Mouse (Mus musculus) CH12.LX (cell line): ENCODE results near the gene Surf1.

ENCODE experiments used
- CTCF ChIP-seq, 2 experiments: IDR thresholded peaks in 1 of 2; conservative IDR thresholded peaks in 1 of 2; 2 replicates each; pipeline ENCODE4 v1.5.1; 2011 to 2012; ENCODE audit warnings: low read depth in 2 of 2, low read length in 2 of 2, improper control_type of control experiment in 1 of 2, inconsistent platforms in 1 of 2, mild to moderate bottlenecking in 1 of 2, moderate library complexity in 1 of 2
- E2F4 ChIP-seq: IDR thresholded peaks from 2 replicates; pipeline ENCODE4 v1.6.1; 2011; ENCODE audit warnings: low read depth, low read length, improper control_type of control experiment; ENCODE audit not compliant: insufficient replicate concordance
- ELF1 ChIP-seq: IDR thresholded peaks from 2 replicates; pipeline ENCODE4 v1.6.1; 2014; ENCODE audit warnings: low read depth, mild to moderate bottlenecking, inconsistent platforms, low read length, improper control_type of control experiment
- EP300 ChIP-seq: IDR thresholded peaks from 2 replicates; pipeline ENCODE4 v1.6.1; 2011; ENCODE audit warnings: low read length, improper control_type of control experiment
- ETS1 ChIP-seq: conservative IDR thresholded peaks from 2 replicates; pipeline ENCODE4 v1.6.1; 2012; ENCODE audit warnings: low read depth, mild to moderate bottlenecking, inconsistent platforms, low read length, improper control_type of control experiment, moderate library complexity
- GABPA ChIP-seq: IDR thresholded peaks from 2 replicates; pipeline ENCODE4 v1.6.1; 2012; ENCODE audit warnings: low read depth, low read length, improper control_type of control experiment, inconsistent platforms; ENCODE audit not compliant: insufficient replicate concordance
- KAT2A ChIP-seq: IDR thresholded peaks from 2 replicates; pipeline ENCODE4 v1.6.1; 2012; ENCODE audit warnings: low read length, improper control_type of control experiment, inconsistent platforms; ENCODE audit not compliant: insufficient replicate concordance
- MAZ ChIP-seq: IDR thresholded peaks from 2 replicates; pipeline ENCODE4 v1.6.1; 2012; ENCODE audit warnings: low read depth, mild to moderate bottlenecking, inconsistent platforms, low read length, improper control_type of control experiment, moderate library complexity
- MXI1 ChIP-seq: IDR thresholded peaks from 2 replicates; pipeline ENCODE4 v1.6.1; 2011; ENCODE audit warnings: mild to moderate bottlenecking, low read depth, low read length, improper control_type of control experiment
- POLR2A ChIP-seq: IDR thresholded peaks from 2 replicates; pipeline ENCODE4 v1.6.1; 2011; ENCODE audit warnings: low read depth, mild to moderate bottlenecking, improper control_type of control experiment, low read length
- RCOR1 ChIP-seq: conservative IDR thresholded peaks from 2 replicates; pipeline ENCODE4 v1.6.1; 2012; ENCODE audit warnings: low read depth, mild to moderate bottlenecking, inconsistent platforms, low read length, improper control_type of control experiment
- SMC3 ChIP-seq: IDR thresholded peaks from 2 replicates; pipeline ENCODE4 v1.6.1; 2011; ENCODE audit warnings: low read depth, low read length, improper control_type of control experiment
- UBTF ChIP-seq: IDR thresholded peaks from 2 replicates; pipeline ENCODE4 v1.6.1; 2012; ENCODE audit warnings: low read depth, mild to moderate bottlenecking, inconsistent platforms, low read length, improper control_type of control experiment, moderate library complexity
- ZC3H11A ChIP-seq: IDR thresholded peaks from 2 replicates; pipeline ENCODE4 v1.6.1; 2012; ENCODE audit warnings: low read depth, mild to moderate bottlenecking, inconsistent platforms, low read length, improper control_type of control experiment

- no peak for TF ChIP-seq GABPA
- no peak for TF ChIP-seq CTCF (conservative IDR thresholded peaks at IDR 0.05 in 1 of 2, IDR thresholded peaks at IDR 0.05 in 1 of 2; ENCODE audit: low read depth in 2 of 2, low read length in 2 of 2)
- TF ChIP-seq ETS1 = 0 out of 2 replicates have a peak, but pooled peaks have one; percentile 33
- TF ChIP-seq KAT2A = 0 out of 2 replicates have a peak, but pooled peaks have one; percentile 60
- TF ChIP-seq SMC3 = no peak
- TF ChIP-seq EP300 = no peak
- TF ChIP-seq ZC3H11A = no peak
- peak; percentile 93 for TF ChIP-seq POLR2A
- no peak for TF ChIP-seq MAZ
- no peak for TF ChIP-seq RCOR1
- no peak for TF ChIP-seq UBTF
- TF ChIP-seq E2F4 = no peak
- TF ChIP-seq ELF1 = peak; percentile 94
- TF ChIP-seq MXI1 = peak; percentile 98
Observed at GRCm38 (mm10) chr2:26915927-26916728, at the start of gene Surf1, which contains the start of gene Surf2.
